Mouse (Mus musculus) forebrain, embryonic 16.5 days (tissue): ENCODE data around the gene Gtf2i. TPM values are rescaled to one million over a fixed set of nuclear protein-coding genes. Genes with fewer than 3 reads are reported as not detected.
"Not testable (repeated sequence)": the region's sequence is repeated elsewhere in the genome, so short reads cannot be mapped to it uniquely, and the experiment has no call there.

Experiments
- ATAC-seq: fragments of 200-750 bp; cut with Nextera tagmentation; 2 replicates; pipeline ENCODE4 v1.8.0; 2017; ENCODE audit warnings: mild to moderate bottlenecking, moderate library complexity
- H3K27ac ChIP-seq: fragments of 300-500 bp; sonication (generic); 2 replicates; pipeline ENCODE4 v1.5.1; 2014; ENCODE audit warnings: low read length, control low read depth
- H3K27me3 ChIP-seq: fragments of 300-500 bp; sonication (generic); replicated peaks from 2 replicates; pipeline ENCODE4 v1.6.1; 2014; ENCODE audit warnings: low read length; ENCODE audit not compliant: control insufficient read depth, insufficient read depth
- H3K36me3 ChIP-seq: fragments of 300-500 bp; sonication (generic); 2 replicates; pipeline ENCODE4 v1.6.1; 2014; ENCODE audit not compliant: control insufficient read depth, insufficient read depth
- H3K4me1 ChIP-seq: fragments of 300-500 bp; sonication (generic); replicated peaks from 2 replicates; pipeline ENCODE4 v1.6.1; 2014; ENCODE audit warnings: low read length; ENCODE audit not compliant: control insufficient read depth, insufficient read depth
- H3K4me2 ChIP-seq: fragments of 300-500 bp; sonication (generic); 2 replicates; pipeline ENCODE4 v1.6.1; 2014; ENCODE audit warnings: mild to moderate bottlenecking, low read length, control low read depth
- H3K4me3 ChIP-seq: fragments of 300-500 bp; sonication (generic); replicated peaks from 2 replicates; pipeline ENCODE4 v1.5.1; 2014; ENCODE audit warnings: mild to moderate bottlenecking, low read length, control low read depth
- H3K9ac ChIP-seq: fragments of 300-500 bp; sonication (generic); replicated peaks from 2 replicates; pipeline ENCODE4 v1.6.1; 2014; ENCODE audit warnings: low read depth, low read length, control low read depth
- H3K9me3 ChIP-seq: fragments of 300-500 bp; sonication (generic); 2 replicates; pipeline ENCODE4 v1.6.1; 2016; ENCODE audit warnings: low read length; ENCODE audit not compliant: control insufficient read depth
- WGBS: fragments of 180-500 bp; shearing (Covaris S2); extraction: QIAGEN DNeasy Blood & Tissue Kit; methylation state at CpG from one replicate; pipeline ENCODE4 v1.1.7; 2014; 5-methylcytosine and 5-hydroxymethylcytosine counted together
- polyA plus RNA-seq: library from polyadenylated mRNA; unstranded; fragments of >200 nt; fragmentation: Nextera tagmentation; extraction: Ambion mirVana; gene quantifications from 2 replicates; pipeline ENCODE4 v1.2.1, GENCODE M21; 2015

Gene Gtf2i
- polyA plus RNA-seq, 1 experiment from 2014 or later = 168 TPM

GRCm38 (mm10) chr5:134343530-134343929, 29.0 kb upstream of the Gtf2i start:
- not testable (repeated sequence) for H3K4me1 ChIP-seq, H3K9ac ChIP-seq, H3K27ac ChIP-seq, ATAC-seq, H3K27me3 ChIP-seq, H3K36me3 ChIP-seq, H3K9me3 ChIP-seq, H3K4me3 ChIP-seq, H3K4me2 ChIP-seq
- WGBS = 94% methylated on average over 3 of the region's 4 CpGs

GRCm38 (mm10) chr5:134342503-134343205, 28.1 kb upstream of the Gtf2i start:
- Histone ChIP-seq H3K4me3 (no peak overlapping the region), H3K27ac (no peak overlapping the region), H3K36me3 (no peaks in the 10 kb centered on the region), H3K9ac (no peak overlapping the region), H3K27me3 (no peaks in the 10 kb centered on the region), H3K9me3 (no peaks in the 10 kb centered on the region), H3K4me2 (no peak overlapping the region), H3K4me1 (no peaks in the 10 kb centered on the region)
- no peak for ATAC-seq
- 83% methylated on average over 18 of the region's 18 CpGs for WGBS

- H3K4me2 ChIP-seq = no peak overlapping the region
- H3K4me1 ChIP-seq = no peaks in the 10 kb centered on the region
- no peak for ATAC-seq
- H3K27me3 ChIP-seq = no peaks in the 10 kb centered on the region
- H3K27ac ChIP-seq = no peak overlapping the region
- no peak overlapping the region for H3K4me3 ChIP-seq
- no peaks in the 10 kb centered on the region for H3K9me3 ChIP-seq
- H3K9ac ChIP-seq = no peak overlapping the region
- H3K36me3 ChIP-seq = no peaks in the 10 kb centered on the region
- WGBS = 93% methylated on average over 5 of the region's 5 CpGs
These were observed 27.2 kb upstream of the Gtf2i start for GRCm38 (mm10) chr5:134341721-134342120.

- Histone ChIP-seq H3K27me3 (no peaks in the 10 kb centered on the region), H3K4me3 (no peak overlapping the region), H3K4me2 (no peak overlapping the region), H3K4me1 (no peaks in the 10 kb centered on the region), H3K36me3 (no peaks in the 10 kb centered on the region), H3K9ac (no peak overlapping the region), H3K9me3 (no peaks in the 10 kb centered on the region), H3K27ac (no peak overlapping the region)
- no peak for ATAC-seq
- 69% methylated on average over 10 of the region's 10 CpGs for WGBS
These were observed 26.8 kb upstream of the Gtf2i start for GRCm38 (mm10) chr5:134341321-134341720.

- Histone ChIP-seq H3K27ac (no peak overlapping the region), H3K4me1 (no peaks in the 10 kb centered on the region), H3K27me3 (no peaks in the 10 kb centered on the region), H3K9ac (no peak overlapping the region), H3K36me3 (no peaks in the 10 kb centered on the region), H3K4me2 (no peak overlapping the region), H3K4me3 (no peak overlapping the region), H3K9me3 (no peaks in the 10 kb centered on the region)
- no peak for ATAC-seq
- WGBS = 15% methylated on average over 6 of the region's 6 CpGs
These were observed 25.6 kb upstream of the Gtf2i start for GRCm38 (mm10) chr5:134340101-134340522.

- not testable (repeated sequence) for ATAC-seq, H3K36me3 ChIP-seq, H3K9ac ChIP-seq, H3K4me1 ChIP-seq, H3K4me3 ChIP-seq, H3K9me3 ChIP-seq, H3K27me3 ChIP-seq, H3K27ac ChIP-seq, H3K4me2 ChIP-seq
- 78% methylated on average over 2 of the region's 2 CpGs for WGBS
These were observed 22.5 kb upstream of the Gtf2i start for GRCm38 (mm10) chr5:134337012-134337411.

- WGBS = 28% methylated on average over 8 of the region's 8 CpGs
- ATAC-seq = no peak
- H3K27ac ChIP-seq = no peak overlapping the region
These were observed 18.2 kb upstream of the Gtf2i start for GRCm38 (mm10) chr5:134332743-134333142.

GRCm38 (mm10) chr5:134330082-134330481, 15.5 kb upstream of the Gtf2i start:
- Histone ChIP-seq H3K4me1 (no peaks in the 10 kb centered on the region), H3K9ac (no peak overlapping the region), H3K27me3 (no peaks in the 10 kb centered on the region), H3K4me2 (no peak overlapping the region), H3K36me3 (no peaks in the 10 kb centered on the region), H3K27ac (no peak overlapping the region), H3K9me3 (no peaks in the 10 kb centered on the region), H3K4me3 (no peak overlapping the region)
- ATAC-seq = no peak
- WGBS = 94% methylated on average over 2 of the region's 2 CpGs

More at GRCm38 (mm10) chr5:134332743-134333142, 18.2 kb upstream of the Gtf2i start:
- no peaks in the 10 kb centered on the region for H3K27me3 ChIP-seq
- no peaks in the 10 kb centered on the region for H3K9me3 ChIP-seq
- H3K4me3 ChIP-seq = no peak overlapping the region
- no peaks in the 10 kb centered on the region for H3K4me1 ChIP-seq
- no peaks in the 10 kb centered on the region for H3K36me3 ChIP-seq
- no peak overlapping the region for H3K9ac ChIP-seq
- H3K4me2 ChIP-seq = no peak overlapping the region

GRCm38 (mm10) chr5:134329311-134329710, 14.8 kb upstream of the Gtf2i start:
- Histone ChIP-seq H3K36me3 (no peaks in the 10 kb centered on the region), H3K9me3 (no peaks in the 10 kb centered on the region), H3K27ac (no peak overlapping the region), H3K9ac (no peak overlapping the region), H3K4me2 (no peak overlapping the region), H3K27me3 (no peaks in the 10 kb centered on the region), H3K4me3 (no peak overlapping the region), H3K4me1 (no peaks in the 10 kb centered on the region)
- WGBS = 14% methylated on average over 4 of the region's 4 CpGs
- no peak for ATAC-seq
